Mouse (Mus musculus): ENCODE measurements around the gene Mfap1b. TPM values are rescaled to one million over a fixed set of nuclear protein-coding genes. Genes with fewer than 3 reads are reported as not detected.
"Not testable (repeated sequence)": the region's sequence is repeated elsewhere in the genome, so short reads cannot be mapped to it uniquely, and the experiment has no call there.

Gene Mfap1b
- polyA plus RNA-seq, 1 experiment from 2014 or later: 63.3 TPM

DNA sequence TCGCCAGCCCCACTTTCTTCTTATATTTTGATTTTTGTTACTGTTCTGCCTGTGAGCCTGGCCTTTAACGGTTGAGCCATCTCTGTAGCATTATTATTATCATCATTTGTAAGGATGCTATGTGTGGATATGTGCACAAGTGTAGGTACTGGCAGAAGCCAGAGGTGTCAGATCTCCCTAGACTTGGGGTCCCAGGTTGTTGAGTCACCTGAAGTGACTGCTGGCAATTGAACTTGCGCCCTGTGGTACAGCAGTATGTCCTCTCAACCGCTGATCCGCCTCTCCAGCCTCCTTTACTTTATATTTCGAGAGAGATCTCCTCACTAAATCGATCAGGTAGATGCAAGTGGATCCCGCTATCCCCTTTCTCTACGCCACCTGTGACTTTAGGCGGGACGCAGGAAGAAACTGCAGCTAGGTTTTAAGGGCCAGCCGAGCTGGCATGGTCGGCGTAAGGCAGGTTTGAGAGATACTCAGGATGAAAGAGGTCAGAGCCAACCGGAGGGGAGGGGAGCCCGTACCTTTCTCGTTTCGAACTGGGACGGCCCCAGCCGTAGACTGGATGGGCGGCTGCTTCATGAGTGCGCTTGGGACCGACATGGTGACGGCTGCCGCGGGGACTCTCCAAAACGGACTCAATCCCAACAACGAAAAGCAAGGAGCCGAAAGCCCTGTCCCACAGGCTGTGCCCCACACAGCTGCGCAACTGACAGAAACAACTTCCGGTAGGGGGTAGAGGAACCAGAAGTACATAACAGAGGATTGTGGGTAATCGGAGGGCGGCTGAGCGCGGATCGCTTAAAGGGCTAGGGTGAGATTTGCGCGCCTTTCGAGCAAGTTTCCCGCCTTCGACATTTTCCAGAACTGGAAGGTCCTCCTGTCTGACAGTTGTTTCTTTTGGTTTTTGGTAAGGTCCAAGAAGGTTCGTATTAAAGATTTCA lies 32.3 kb upstream of the Mfap1b start, which contains the start of the genes Mfap1a and Wdr76:
Gene Mfap1a (minus strand): TSS at position 724 of the 941 bp plus-strand sequence.
Gene Wdr76 (plus strand): TSS at position 782 of the 941 bp plus-strand sequence.
- Histone ChIP-seq H3K4me3 (peak within 1 kb of the TSS; percentile 61), H3K4me1 (peaks cover 18% of the 10 kb centered on the region), H3K9ac (peak within 1 kb of the TSS; percentile 76), H3K4me2 (peak within 1 kb of the TSS; percentile 75)
- 5% methylated on average over 42 of the region's 42 CpGs for WGBS
- not testable (repeated sequence) for H3K27me3 ChIP-seq, H3K9me3 ChIP-seq, H3K36me3 ChIP-seq, H3K27ac ChIP-seq
- ATAC-seq (ENCODE audit: insufficient number of reproducible peaks, insufficient read depth, low FRiP score, low TSS enrichment, low read depth): peak; percentile 87

DNA sequence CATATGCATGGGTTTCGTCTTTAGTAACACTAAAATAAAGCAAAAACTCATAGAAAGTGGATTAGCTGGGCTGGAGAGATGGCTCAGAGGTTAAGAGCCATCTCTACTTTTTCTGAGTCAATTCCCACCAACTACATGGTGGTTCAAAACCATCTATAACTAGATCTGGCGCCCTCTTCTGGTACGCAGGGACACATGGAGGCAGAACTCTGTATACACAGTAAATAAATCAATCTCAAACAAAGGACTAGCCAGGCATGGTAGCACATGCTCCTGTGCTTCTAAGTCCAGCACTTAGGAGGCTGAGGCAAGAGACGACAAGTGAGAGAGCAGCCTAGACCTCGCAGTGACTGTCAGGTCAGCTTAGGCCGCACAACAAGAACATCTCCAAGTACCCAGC lies 27.7 kb upstream of the Mfap1b start:
- H3K4me2 ChIP-seq; H3K36me3 ChIP-seq; H3K27ac ChIP-seq; H3K27me3 ChIP-seq; H3K9ac ChIP-seq; H3K4me1 ChIP-seq; H3K4me3 ChIP-seq; H3K9me3 ChIP-seq; ATAC-seq (ENCODE audit: insufficient number of reproducible peaks, insufficient read depth, low FRiP score, low TSS enrichment, low read depth): not testable (repeated sequence)
- 90% methylated on average over 2 of the region's 6 CpGs for WGBS

DNA sequence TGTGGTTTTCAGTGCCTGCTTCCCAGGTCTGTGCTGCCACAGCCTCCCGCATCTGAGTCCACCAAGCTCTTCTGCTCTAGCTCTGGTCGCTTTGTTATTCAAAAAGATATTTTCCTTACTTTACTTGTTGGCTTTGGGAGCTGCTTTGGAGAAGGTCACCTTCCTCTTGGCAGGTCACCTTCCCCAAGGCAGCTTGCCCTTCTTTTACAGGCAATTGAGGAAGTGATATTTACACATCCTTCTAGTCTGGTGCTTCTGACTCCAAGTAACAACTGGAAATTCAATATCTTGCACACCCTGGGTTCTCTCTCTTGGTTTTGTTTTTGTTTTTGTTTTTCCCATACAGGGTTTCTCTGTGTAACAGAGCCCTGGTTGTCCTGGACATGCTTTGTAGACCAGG lies 10.5 kb upstream of the Mfap1b start:
- H3K27ac ChIP-seq; H3K9me3 ChIP-seq; H3K27me3 ChIP-seq; H3K36me3 ChIP-seq; ATAC-seq (ENCODE audit: insufficient number of reproducible peaks, insufficient read depth, low FRiP score, low TSS enrichment, low read depth); H3K4me2 ChIP-seq; H3K4me3 ChIP-seq; H3K4me1 ChIP-seq; H3K9ac ChIP-seq: not testable (repeated sequence)
- 72% methylated on average over 2 of the region's 2 CpGs for WGBS

DNA sequence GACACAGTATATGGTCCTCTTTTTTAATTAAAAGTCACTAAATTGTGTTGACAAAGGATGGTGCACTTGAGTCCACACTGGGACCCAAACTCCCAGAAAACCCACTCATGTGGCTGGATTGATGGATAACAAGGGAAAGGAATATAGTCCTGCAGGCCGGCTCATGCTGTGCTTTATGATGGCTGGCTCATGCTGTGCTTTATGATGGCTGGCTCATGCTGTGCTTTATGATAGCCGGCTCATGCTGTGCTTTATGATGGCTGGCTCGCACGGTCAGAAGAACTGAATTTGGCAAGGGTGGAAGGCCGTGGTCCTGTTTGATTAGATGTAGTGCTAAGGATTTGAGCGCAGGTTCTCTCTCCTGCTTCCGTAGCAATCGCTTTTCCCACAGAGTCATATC lies 9.7 kb upstream of the Mfap1b start:
- no peak for ATAC-seq (ENCODE audit: insufficient number of reproducible peaks, insufficient read depth, low FRiP score, low TSS enrichment, low read depth)
- no peak overlapping the region for H3K4me3 ChIP-seq
- H3K9me3 ChIP-seq: no peaks in the 10 kb centered on the region
- H3K9ac ChIP-seq: no peak overlapping the region
- WGBS: 71% methylated on average over 8 of the region's 8 CpGs
- no peak overlapping the region for H3K4me2 ChIP-seq
- H3K27me3 ChIP-seq: no peaks in the 10 kb centered on the region
- H3K36me3 ChIP-seq: no peaks in the 10 kb centered on the region
- no peaks in the 10 kb centered on the region for H3K4me1 ChIP-seq
- no peak overlapping the region for H3K27ac ChIP-seq

DNA sequence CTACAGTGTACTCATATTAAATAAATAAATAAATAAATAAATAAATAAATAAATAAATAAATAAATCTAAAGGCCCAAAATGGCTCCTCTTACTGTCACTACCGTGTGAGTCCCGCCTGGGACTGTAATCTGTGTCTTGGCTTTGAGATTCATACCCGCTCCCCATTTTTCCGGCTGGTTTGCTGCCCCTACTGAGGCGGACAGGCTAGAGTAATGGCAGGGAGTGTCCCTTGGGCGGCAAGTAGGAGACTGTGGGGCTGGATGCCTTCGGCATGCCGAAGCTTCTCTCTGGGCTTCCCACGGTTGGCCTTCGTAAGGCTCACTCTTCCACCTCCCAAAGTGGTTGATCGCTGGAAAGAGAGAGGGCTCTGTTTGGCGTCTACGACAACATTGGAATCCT lies 7.0 kb upstream of the Mfap1b start:
- not testable (repeated sequence) for H3K4me2 ChIP-seq, H3K9me3 ChIP-seq, H3K27ac ChIP-seq, H3K4me1 ChIP-seq, H3K9ac ChIP-seq, H3K36me3 ChIP-seq, H3K4me3 ChIP-seq, H3K27me3 ChIP-seq
- peak; percentile 32; the same call in 1 of the 2 replicates for ATAC-seq (ENCODE audit: insufficient number of reproducible peaks, insufficient read depth, low FRiP score, low TSS enrichment, low read depth)
- WGBS: 84% methylated on average over 13 of the region's 13 CpGs

DNA sequence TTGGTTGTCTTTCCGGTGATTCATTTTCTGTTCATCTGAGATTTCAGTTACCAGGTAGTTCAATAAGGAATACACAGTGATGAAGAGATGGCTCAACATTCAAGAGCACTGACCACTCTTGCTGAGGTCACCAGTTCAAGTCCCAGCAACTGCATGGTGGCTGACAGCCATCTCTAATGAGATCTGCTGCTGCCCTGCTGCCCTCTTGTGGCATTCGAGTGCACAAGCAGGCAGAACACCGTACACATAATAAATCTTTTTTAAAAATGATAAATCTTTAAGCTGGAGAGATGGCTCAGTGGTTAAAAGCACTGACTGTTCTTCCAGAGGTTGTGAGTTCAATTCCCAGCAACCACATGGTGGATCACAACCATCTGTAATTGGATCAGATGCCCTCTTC lies 6.6 kb upstream of the Mfap1b start:
- H3K4me2 ChIP-seq: no peak overlapping the region
- H3K4me1 ChIP-seq: no peaks in the 10 kb centered on the region
- H3K27ac ChIP-seq: no peak overlapping the region
- no peaks in the 10 kb centered on the region for H3K36me3 ChIP-seq
- H3K9me3 ChIP-seq: no peaks in the 10 kb centered on the region
- ATAC-seq (ENCODE audit: insufficient number of reproducible peaks, insufficient read depth, low FRiP score, low TSS enrichment, low read depth): no peak
- H3K4me3 ChIP-seq: no peak overlapping the region
- 55% methylated on average over 3 of the region's 3 CpGs for WGBS
- H3K27me3 ChIP-seq: no peaks in the 10 kb centered on the region
- no peak overlapping the region for H3K9ac ChIP-seq

DNA sequence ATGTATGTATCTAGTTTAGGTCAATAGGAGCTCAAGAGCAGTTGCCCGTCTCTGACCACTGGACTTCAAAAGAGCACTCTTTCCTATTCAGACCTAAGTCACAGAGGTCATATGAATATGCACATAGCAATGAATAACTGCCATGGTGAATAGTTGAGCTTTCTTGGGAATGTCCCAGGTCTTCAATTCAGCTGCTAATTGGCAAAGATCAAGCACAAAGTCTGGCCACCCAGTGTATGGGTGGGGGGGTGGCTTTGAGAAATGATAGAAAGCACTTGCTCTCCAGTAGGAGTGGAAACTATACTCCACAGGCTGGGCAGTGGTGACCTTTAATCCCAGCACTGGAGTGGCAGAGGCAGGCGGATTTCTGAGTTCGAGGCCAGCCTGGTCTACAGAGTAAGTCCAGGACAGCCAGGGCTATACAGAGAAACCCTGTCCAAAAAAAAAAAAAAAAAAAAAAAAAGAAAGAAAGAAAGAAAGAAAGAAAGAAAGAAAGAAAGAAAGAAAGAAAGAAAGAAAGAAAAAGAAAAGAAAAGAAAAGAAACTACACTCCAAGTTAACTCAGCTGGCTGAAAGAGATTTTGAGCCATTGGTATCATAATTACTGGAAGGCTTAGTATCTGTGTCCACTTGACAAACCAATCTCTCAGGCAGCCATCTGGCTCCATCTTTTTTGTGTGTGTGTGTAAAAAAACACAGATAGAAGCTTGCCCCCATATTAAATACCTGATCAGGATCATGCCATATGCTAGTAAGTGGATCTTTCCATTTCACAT lies 3.8 kb upstream of the Mfap1b start:
- Histone ChIP-seq H3K4me2 (no peak overlapping the region), H3K9ac (no peak overlapping the region), H3K4me3 (no peak overlapping the region), H3K27ac (no peak overlapping the region), H3K4me1 (no peaks in the 10 kb centered on the region), H3K9me3 (no peaks in the 10 kb centered on the region), H3K36me3 (no peaks in the 10 kb centered on the region), H3K27me3 (no peaks in the 10 kb centered on the region)
- 92% methylated on average over 3 of the region's 3 CpGs for WGBS
- ATAC-seq (ENCODE audit: insufficient number of reproducible peaks, insufficient read depth, low FRiP score, low TSS enrichment, low read depth): no peak

DNA sequence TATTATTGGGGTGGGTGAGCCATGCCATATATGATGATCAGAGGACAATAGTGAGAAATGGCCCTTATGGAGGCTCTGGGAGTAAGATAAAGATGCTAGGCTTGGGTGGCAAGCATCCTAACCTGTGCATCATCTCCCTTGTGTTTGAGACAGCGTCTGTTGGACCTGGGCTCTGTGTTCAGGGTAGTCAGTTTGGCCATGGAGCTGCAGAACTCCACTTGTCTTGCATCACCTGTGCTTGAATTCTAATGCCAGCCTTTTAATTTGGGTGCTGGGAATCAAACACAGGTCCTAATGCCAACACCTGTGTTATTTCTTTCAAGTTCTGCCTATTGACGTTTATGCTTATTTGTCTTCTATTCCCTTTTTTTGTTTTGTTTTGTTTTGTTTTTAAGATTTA lies 1.4 kb upstream of the Mfap1b start:
- H3K4me1 ChIP-seq; H3K36me3 ChIP-seq; H3K27ac ChIP-seq; ATAC-seq (ENCODE audit: insufficient number of reproducible peaks, insufficient read depth, low FRiP score, low TSS enrichment, low read depth); H3K27me3 ChIP-seq; H3K9me3 ChIP-seq; H3K4me3 ChIP-seq; H3K4me2 ChIP-seq; H3K9ac ChIP-seq: not testable (repeated sequence)
- WGBS: 95% methylated on average over 2 of the region's 2 CpGs

DNA sequence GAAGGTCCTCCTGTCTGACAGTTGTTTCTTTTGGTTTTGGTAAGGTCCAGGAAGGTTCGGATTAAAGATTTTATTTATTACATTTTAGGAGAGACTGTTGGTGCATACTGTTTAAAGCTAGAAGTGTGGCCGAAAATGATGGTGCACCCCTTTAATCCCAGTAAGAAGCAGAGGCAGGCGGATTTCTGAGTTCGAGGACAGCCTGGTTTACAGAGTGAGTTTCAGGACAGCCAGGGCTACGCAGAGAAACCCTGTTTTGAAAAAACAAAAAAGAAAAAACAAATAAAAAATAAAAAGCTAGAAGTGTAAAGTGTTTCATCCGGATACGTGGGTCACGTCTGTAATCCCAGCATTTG lies 291 bp upstream of the Mfap1b start:
- Histone ChIP-seq H3K4me1 (no peaks in the 10 kb centered on the region), H3K27ac (peak overlapping the region; percentile 5; the same call in 1 of the 2 replicates), H3K9ac (peak overlapping the region; percentile 74), H3K36me3 (peaks cover 10% of the 10 kb centered on the region; the same call in 1 of the 2 replicates), H3K4me3 (peak overlapping the region; percentile 64), H3K9me3 (no peaks in the 10 kb centered on the region), H3K4me2 (peak overlapping the region; percentile 75), H3K27me3 (no peaks in the 10 kb centered on the region)
- 31% methylated on average over 8 of the region's 8 CpGs for WGBS
- ATAC-seq (ENCODE audit: insufficient number of reproducible peaks, insufficient read depth, low FRiP score, low TSS enrichment, low read depth): no peak

DNA sequence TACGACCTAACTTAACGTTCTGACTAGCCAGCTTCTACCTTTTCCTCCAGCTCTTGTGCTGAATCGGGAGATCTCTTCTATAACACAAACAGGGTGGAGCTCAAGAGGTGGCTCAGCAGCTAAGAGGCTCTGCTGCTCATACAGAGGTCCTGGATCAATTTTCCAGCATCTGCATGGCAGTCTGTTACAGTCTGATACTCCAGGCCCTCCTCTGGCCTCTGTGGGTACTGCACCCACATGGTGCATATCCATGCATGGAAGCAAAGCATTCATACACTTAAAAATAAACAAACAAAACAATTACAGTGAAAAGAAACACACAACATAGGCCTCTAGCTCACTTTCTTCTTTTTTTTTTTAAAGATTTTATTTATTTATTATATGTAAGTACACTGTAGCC lies 1.1 kb downstream of the Mfap1b start:
- not testable (repeated sequence) for H3K9ac ChIP-seq; ATAC-seq (ENCODE audit: insufficient number of reproducible peaks, insufficient read depth, low FRiP score, low TSS enrichment, low read depth); H3K27ac ChIP-seq; H3K4me3 ChIP-seq; H3K9me3 ChIP-seq; H3K4me1 ChIP-seq; H3K27me3 ChIP-seq
- peaks cover 13% of the 10 kb centered on the region; the same call in 1 of the 2 replicates for H3K36me3 ChIP-seq
- 91% methylated on average over 3 of the region's 3 CpGs for WGBS
- H3K4me2 ChIP-seq: peak overlapping the region; percentile 75

DNA sequence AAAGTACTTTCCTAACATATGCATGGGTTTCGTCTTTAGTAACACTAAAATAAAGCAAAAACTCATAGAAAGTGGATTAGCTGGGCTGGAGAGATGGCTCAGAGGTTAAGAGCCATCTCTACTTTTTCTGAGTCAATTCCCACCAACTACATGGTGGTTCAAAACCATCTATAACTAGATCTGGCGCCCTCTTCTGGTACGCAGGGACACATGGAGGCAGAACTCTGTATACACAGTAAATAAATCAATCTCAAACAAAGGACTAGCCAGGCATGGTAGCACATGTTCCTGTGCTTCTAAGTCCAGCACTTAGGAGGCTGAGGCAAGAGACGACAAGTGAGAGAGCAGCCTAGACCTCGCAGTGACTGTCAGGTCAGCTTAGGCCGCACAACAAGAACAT lies 4.9 kb downstream of the Mfap1b start:
- 76% methylated on average over 3 of the region's 6 CpGs for WGBS
- not testable (repeated sequence) for ATAC-seq (ENCODE audit: insufficient number of reproducible peaks, insufficient read depth, low FRiP score, low TSS enrichment, low read depth)

More for the DNA sequence above, 4.9 kb downstream of the Mfap1b start:
- H3K36me3 ChIP-seq: peaks cover 13% of the 10 kb centered on the region; the same call in 1 of the 2 replicates
- H3K4me2 ChIP-seq, H3K27ac ChIP-seq, H3K4me1 ChIP-seq, H3K4me3 ChIP-seq, H3K9me3 ChIP-seq, H3K27me3 ChIP-seq, H3K9ac ChIP-seq: not testable (repeated sequence)

All from embryonic facial prominence, embryonic 13.5 days (tissue).